Mouse (Mus musculus) hindbrain, embryonic 16.5 days (tissue): ENCODE measurements around the gene Cnot11. TPM values are rescaled to one million over a fixed set of nuclear protein-coding genes. Genes with fewer than 3 reads are reported as not detected.

Experiments
- ATAC-seq: fragments of 200-750 bp; cut with Nextera tagmentation; 2 replicates; pipeline ENCODE4 v1.8.0; 2017; ENCODE audit warnings: moderate TSS enrichment, moderate library complexity
- H3K27ac ChIP-seq: fragments of 300-500 bp; sonication (generic); 2 replicates; pipeline ENCODE4 v1.5.1; 2014; ENCODE audit warnings: low read depth, mild to moderate bottlenecking, control low read depth, low read length, moderate library complexity
- H3K27me3 ChIP-seq: fragments of 300-500 bp; sonication (generic); replicated peaks from 2 replicates; pipeline ENCODE4 v1.6.1; 2014; ENCODE audit warnings: low read length; ENCODE audit not compliant: control insufficient read depth, insufficient read depth
- H3K36me3 ChIP-seq: fragments of 300-500 bp; sonication (generic); 2 replicates; pipeline ENCODE4 v1.6.1; 2014; ENCODE audit warnings: mild to moderate bottlenecking, low read length, moderate library complexity, mixed read lengths; ENCODE audit not compliant: control insufficient read depth, insufficient read depth
- H3K4me1 ChIP-seq: fragments of 300-500 bp; sonication (generic); 2 replicates; pipeline ENCODE4 v1.6.1; 2014; ENCODE audit warnings: low read depth, low read length; ENCODE audit not compliant: control insufficient read depth, insufficient read depth
- H3K4me2 ChIP-seq: fragments of 300-500 bp; sonication (generic); 2 replicates; pipeline ENCODE4 v1.6.1; 2014; ENCODE audit warnings: mild to moderate bottlenecking, low read length, control low read depth, moderate library complexity
- H3K4me3 ChIP-seq: fragments of 300-500 bp; sonication (generic); 2 replicates; pipeline ENCODE4 v1.5.1; 2014; ENCODE audit warnings: mild to moderate bottlenecking, low read length, control low read depth, moderate library complexity
- H3K9ac ChIP-seq: fragments of 300-500 bp; sonication (generic); 2 replicates; pipeline ENCODE4 v1.6.1; 2014; ENCODE audit warnings: low read depth, mild to moderate bottlenecking, control low read depth, low read length, moderate library complexity
- H3K9me3 ChIP-seq: fragments of 300-500 bp; sonication (generic); 2 replicates; pipeline ENCODE4 v1.6.1; 2014; ENCODE audit warnings: mild to moderate bottlenecking, low read length, moderate library complexity; ENCODE audit not compliant: control insufficient read depth
- WGBS: fragments of 180-500 bp; shearing (Covaris S2); extraction: QIAGEN DNeasy Blood & Tissue Kit; methylation state at CpG from one replicate; pipeline ENCODE4 v1.1.7; 2014; 5-methylcytosine and 5-hydroxymethylcytosine counted together
- polyA plus RNA-seq: library from polyadenylated mRNA; unstranded; fragments of >200 nt; fragmentation: Nextera tagmentation; extraction: Ambion mirVana; gene quantifications from 2 replicates; pipeline ENCODE4 v1.2.1, GENCODE M21; 2015

The Cnot11 gene
- polyA plus RNA-seq, result 11.3 and 11.4 TPM in 2 replicates

- ATAC-seq, result no peak
Measured at GRCm38 (mm10) chr1:39534831-39535230, at the start of gene Cnot11. Gene Cnot11 (plus strand): TSS chr1:39534992.

GRCm38 (mm10) chr1:39487370-39487769 is 47.4 kb upstream of the Cnot11 start:
- H3K4me2 ChIP-seq, result no peak overlapping the region
- H3K9me3 ChIP-seq, result no peaks in the 10 kb centered on the region
- no peak overlapping the region for H3K9ac ChIP-seq
- 89% methylated on average over 3 of the region's 3 CpGs for WGBS
- no peak overlapping the region for H3K4me3 ChIP-seq
- no peaks in the 10 kb centered on the region for H3K27me3 ChIP-seq
- peaks cover 4% of the 10 kb centered on the region for H3K4me1 ChIP-seq
- ATAC-seq, result no peak
- H3K36me3 ChIP-seq, result no peaks in the 10 kb centered on the region
- no peak overlapping the region for H3K27ac ChIP-seq

More at GRCm38 (mm10) chr1:39534831-39535230, at the start of gene Cnot11:
- peaks cover 13% of the 10 kb centered on the region for H3K4me1 ChIP-seq
- no peaks in the 10 kb centered on the region for H3K9me3 ChIP-seq
- WGBS, result 29% methylated on average over 13 of the region's 13 CpGs
- H3K9ac ChIP-seq, result peak within 1 kb of the TSS; percentile 98
- H3K27me3 ChIP-seq, result no peaks in the 10 kb centered on the region
- peaks cover 16% of the 10 kb centered on the region for H3K36me3 ChIP-seq
- peak within 1 kb of the TSS; percentile 96 for H3K4me3 ChIP-seq
- H3K4me2 ChIP-seq, result peak within 1 kb of the TSS; percentile 94
- peak within 1 kb of the TSS; percentile 92 for H3K27ac ChIP-seq

DNA sequence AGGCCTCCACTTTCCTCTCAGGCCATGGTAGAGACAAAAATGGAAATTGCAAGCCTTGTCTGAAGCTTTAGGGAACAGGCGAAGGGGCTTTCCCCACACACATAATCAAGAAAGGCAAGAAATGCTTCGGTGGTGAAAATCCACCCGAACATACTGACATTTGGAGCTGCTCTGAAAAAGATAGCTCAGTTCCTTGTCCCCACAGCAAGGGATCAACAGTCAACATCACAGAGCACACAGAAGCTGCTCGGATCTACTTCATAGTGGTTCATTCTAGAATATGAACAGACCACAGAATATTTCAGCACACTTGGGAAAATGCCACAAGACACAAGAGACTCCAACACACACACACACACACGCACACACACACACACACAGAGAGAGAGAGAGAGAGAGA is 41.6 kb upstream of the Cnot11 start:
- Histone ChIP-seq H3K27me3 (no peaks in the 10 kb centered on the region), H3K9ac (no peak overlapping the region), H3K4me3 (no peak overlapping the region), H3K27ac (no peak overlapping the region), H3K4me2 (no peak overlapping the region), H3K36me3 (no peaks in the 10 kb centered on the region), H3K9me3 (peaks cover 6% of the 10 kb centered on the region; the same call in 1 of the 2 replicates), H3K4me1 (no peaks in the 10 kb centered on the region)
- 89% methylated on average over 5 of the region's 5 CpGs for WGBS
- no peak for ATAC-seq

DNA sequence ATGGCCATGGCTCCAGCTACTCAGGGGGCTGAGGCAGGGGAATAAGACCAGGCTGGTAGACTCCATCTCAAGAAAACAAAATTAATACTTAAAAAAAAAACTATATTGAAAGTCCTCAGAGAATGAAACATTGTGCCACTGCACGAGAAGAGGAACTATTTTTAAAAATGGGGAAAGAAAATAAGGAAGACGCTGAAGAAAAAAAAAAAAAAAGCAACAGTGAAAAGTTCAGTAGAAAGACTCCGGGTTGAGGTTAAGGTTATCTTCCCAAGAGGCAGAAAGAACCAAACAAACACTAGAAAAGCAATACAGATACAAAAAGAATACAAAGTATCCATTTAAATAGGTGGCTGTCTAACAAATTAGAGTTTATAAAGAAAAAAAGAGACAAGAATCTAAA is 41.1 kb upstream of the Cnot11 start:
- Histone ChIP-seq H3K9me3 (peaks cover 6% of the 10 kb centered on the region; the same call in 1 of the 2 replicates), H3K36me3 (no peaks in the 10 kb centered on the region), H3K4me3 (no peak overlapping the region), H3K4me2 (no peak overlapping the region), H3K27me3 (no peaks in the 10 kb centered on the region), H3K27ac (no peak overlapping the region), H3K4me1 (no peaks in the 10 kb centered on the region), H3K9ac (no peak overlapping the region)
- WGBS, result 82% methylated on average over 3 of the region's 3 CpGs
- ATAC-seq, result no peak

DNA sequence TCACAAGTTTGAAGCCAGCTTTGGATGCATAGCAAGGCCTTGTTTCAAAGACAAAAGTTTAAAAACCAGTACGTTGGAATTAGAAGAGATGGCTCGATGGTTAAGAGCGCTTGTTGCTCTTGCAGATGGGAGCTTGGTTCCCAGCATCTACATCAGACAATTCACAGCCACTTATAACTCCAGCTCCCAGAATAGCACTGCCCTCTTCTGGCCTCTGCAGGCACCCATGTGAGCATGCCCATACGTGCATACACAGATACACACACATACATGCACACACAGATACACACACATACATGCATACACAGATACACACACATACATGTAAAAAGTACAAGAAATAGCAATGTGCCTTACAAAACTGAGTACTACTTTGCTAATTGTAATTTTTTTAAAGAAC is 37.8 kb upstream of the Cnot11 start:
- Histone ChIP-seq H3K36me3 (no peaks in the 10 kb centered on the region), H3K27me3 (no peaks in the 10 kb centered on the region), H3K9me3 (peaks cover 6% of the 10 kb centered on the region; the same call in 1 of the 2 replicates), H3K27ac (no peak overlapping the region), H3K4me2 (no peak overlapping the region), H3K4me3 (no peak overlapping the region), H3K9ac (no peak overlapping the region), H3K4me1 (no peaks in the 10 kb centered on the region)
- WGBS, result 91% methylated on average over 4 of the region's 4 CpGs
- no peak for ATAC-seq

DNA sequence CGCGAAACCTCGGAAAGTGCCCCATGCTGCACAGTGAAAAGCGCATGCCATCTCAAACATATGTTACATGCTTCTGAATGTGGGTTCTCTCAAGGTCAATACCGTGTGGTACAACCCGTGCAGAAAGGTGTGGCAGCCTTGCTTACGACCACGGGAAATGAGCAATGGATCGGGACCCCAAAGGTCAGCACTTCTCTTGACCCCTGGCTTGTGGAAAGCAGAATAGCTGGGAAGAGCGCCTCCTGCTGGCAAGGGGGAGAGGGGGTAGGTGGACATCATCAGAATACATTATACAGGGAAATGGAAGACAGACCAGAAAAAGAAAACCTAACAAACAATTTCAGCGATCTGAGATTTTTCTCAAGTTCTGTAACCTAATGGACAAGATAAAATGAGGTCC is 37.0 kb upstream of the Cnot11 start:
- H3K4me1 ChIP-seq, result no peaks in the 10 kb centered on the region
- H3K9me3 ChIP-seq, result peaks cover 6% of the 10 kb centered on the region; the same call in 1 of the 2 replicates
- no peak overlapping the region for H3K4me2 ChIP-seq
- WGBS, result 89% methylated on average over 11 of the region's 11 CpGs
- no peaks in the 10 kb centered on the region for H3K27me3 ChIP-seq
- H3K9ac ChIP-seq, result no peak overlapping the region
- no peak overlapping the region for H3K27ac ChIP-seq
- ATAC-seq, result no peak
- H3K36me3 ChIP-seq, result no peaks in the 10 kb centered on the region
- no peak overlapping the region for H3K4me3 ChIP-seq

- WGBS, result 81% methylated on average over 2 of the region's 2 CpGs
- no peaks in the 10 kb centered on the region for H3K36me3 ChIP-seq
Measured at GRCm38 (mm10) chr1:39499485-39499941, 35.3 kb upstream of the Cnot11 start.

GRCm38 (mm10) chr1:39502817-39503633 is 31.8 kb upstream of the Cnot11 start:
- no peak for ATAC-seq
- H3K4me3 ChIP-seq, result no peak overlapping the region
- H3K4me2 ChIP-seq, result no peak overlapping the region
- no peaks in the 10 kb centered on the region for H3K4me1 ChIP-seq
- H3K27ac ChIP-seq, result no peak overlapping the region
- H3K36me3 ChIP-seq, result no peaks in the 10 kb centered on the region
- 77% methylated on average over 17 of the region's 17 CpGs for WGBS
- no peaks in the 10 kb centered on the region for H3K9me3 ChIP-seq
- H3K27me3 ChIP-seq, result no peaks in the 10 kb centered on the region
- H3K9ac ChIP-seq, result no peak overlapping the region

More at GRCm38 (mm10) chr1:39499485-39499941, 35.3 kb upstream of the Cnot11 start:
- Histone ChIP-seq H3K27ac (no peak overlapping the region), H3K4me2 (no peak overlapping the region), H3K27me3 (no peaks in the 10 kb centered on the region), H3K9me3 (peaks cover 6% of the 10 kb centered on the region; the same call in 1 of the 2 replicates), H3K9ac (no peak overlapping the region), H3K4me1 (no peaks in the 10 kb centered on the region), H3K4me3 (no peak overlapping the region)
- ATAC-seq, result peak; percentile 54

GRCm38 (mm10) chr1:39504261-39504660 is 30.5 kb upstream of the Cnot11 start:
- no peak overlapping the region for H3K4me2 ChIP-seq
- WGBS, result 9% methylated on average over 1 of the region's 1 CpGs

More at GRCm38 (mm10) chr1:39504261-39504660, 30.5 kb upstream of the Cnot11 start:
- H3K27me3 ChIP-seq, result no peaks in the 10 kb centered on the region
- no peaks in the 10 kb centered on the region for H3K9me3 ChIP-seq
- H3K4me1 ChIP-seq, result no peaks in the 10 kb centered on the region
- no peak overlapping the region for H3K4me3 ChIP-seq
- H3K36me3 ChIP-seq, result no peaks in the 10 kb centered on the region
- H3K27ac ChIP-seq, result no peak overlapping the region
- no peak overlapping the region for H3K9ac ChIP-seq
- no peak for ATAC-seq
